Mouse (Mus musculus) megakaryocyte, embryonic 14.5 days (primary cell): ENCODE results near the gene Gm6899.

Experiments
- FLI1 ChIP-seq: IDR thresholded peaks from 2 replicates; pipeline ENCODE4 v1.6.1; 2012; ENCODE audit warnings: low read length, inconsistent platforms, mixed read lengths
- GATA1 ChIP-seq: IDR thresholded peaks from 3 replicates; pipeline ENCODE4 v1.6.1; 2012; ENCODE audit warnings: mixed read lengths, low read length, inconsistent platforms, borderline replicate concordance

DNA sequence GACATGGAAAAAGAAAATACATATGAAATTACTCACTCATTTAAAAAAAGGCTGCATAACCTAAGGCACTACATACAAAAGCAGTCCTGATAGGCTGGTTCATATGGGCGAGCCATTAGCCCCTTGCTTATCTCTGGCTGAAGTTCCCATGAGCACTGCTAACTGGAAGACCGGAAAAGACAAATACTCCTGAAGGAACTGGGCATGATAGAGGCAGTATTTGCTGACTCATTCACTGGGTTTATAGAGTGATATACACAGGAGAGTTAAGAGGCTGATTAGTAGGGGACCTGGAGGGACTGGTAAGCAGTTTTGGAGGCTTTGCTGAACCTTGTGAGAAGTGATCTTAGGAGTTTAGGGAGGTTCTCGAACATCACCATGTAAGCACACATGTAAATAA lies 41.5 kb upstream of the Gm6899 start:
- no peak for TF ChIP-seq GATA1
- no peak for TF ChIP-seq FLI1
